Mouse (Mus musculus): ENCODE results near the gene Cpt1c. TPM values are rescaled to one million over a fixed set of nuclear protein-coding genes. Genes with fewer than 3 reads are reported as not detected.

Cpt1c gene
- polyA plus RNA-seq, 1 experiment from 2014 or later = 44.2 TPM

DNA sequence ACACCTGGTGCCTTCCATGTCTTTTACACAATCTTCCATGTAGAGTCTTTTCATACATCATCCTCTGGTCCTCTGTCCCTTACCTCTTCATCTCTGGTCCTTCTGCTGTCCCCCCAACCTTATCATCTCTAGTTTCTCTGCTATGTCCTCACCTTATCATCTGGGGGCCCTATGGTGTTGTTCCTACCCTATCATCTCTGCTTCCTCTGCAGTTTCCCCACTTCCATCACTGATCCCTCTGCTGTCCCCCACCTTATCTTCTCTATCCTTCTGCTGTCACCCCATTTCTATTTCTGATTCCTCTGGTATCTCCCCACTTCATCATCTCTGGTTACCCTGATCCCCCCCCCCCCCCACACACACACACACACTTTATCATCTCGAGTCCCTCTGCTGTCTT lies 46.1 kb downstream of the Cpt1c start:
- Histone ChIP-seq H3K4me3 (peak overlapping the region; percentile 79), H3K27ac (no peak overlapping the region), H3K4me1 (peaks cover 22% of the 10 kb centered on the region), H3K4me2 (replicated peaks) (peak overlapping the region; percentile 76), H3K9ac (peak overlapping the region; percentile 94), H3K36me3 (peaks cover 29% of the 10 kb centered on the region), H3K27me3 (no peaks in the 10 kb centered on the region), H3K9me3 (replicated peaks) (no peaks in the 10 kb centered on the region)
- 0% methylated on average over 1 of the region's 1 CpGs for WGBS
- no peak for ATAC-seq (ENCODE audit: low FRiP score)

DNA sequence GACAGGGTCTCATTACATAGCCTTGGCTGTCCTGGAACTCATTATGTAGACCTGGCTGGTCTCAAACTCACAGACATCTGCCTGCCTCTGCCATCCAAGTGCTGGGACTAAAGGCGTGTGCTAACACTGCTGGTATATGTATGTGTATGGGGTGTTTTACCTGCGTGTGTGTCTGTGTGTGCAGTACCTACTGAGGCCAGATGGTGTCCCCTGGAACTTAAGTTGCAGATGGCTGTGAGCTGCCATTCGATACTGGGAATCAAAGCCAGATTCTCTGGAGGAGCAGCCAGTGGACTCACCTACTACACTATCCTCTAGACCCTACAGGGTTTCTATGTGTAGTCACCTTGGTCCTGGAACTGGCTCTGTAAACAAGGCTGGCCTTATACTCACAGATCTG lies 49.2 kb downstream of the Cpt1c start:
- ATAC-seq (ENCODE audit: low FRiP score) = no peak
- Histone ChIP-seq H3K27ac (no peak overlapping the region), H3K9ac (no peak overlapping the region), H3K4me1 (peaks cover 20% of the 10 kb centered on the region), H3K36me3 (peaks cover 52% of the 10 kb centered on the region), H3K4me2 (replicated peaks) (no peak overlapping the region), H3K27me3 (no peaks in the 10 kb centered on the region), H3K9me3 (replicated peaks) (no peaks in the 10 kb centered on the region), H3K4me3 (no peak overlapping the region)
- 73% methylated on average over 3 of the region's 3 CpGs for WGBS

DNA sequence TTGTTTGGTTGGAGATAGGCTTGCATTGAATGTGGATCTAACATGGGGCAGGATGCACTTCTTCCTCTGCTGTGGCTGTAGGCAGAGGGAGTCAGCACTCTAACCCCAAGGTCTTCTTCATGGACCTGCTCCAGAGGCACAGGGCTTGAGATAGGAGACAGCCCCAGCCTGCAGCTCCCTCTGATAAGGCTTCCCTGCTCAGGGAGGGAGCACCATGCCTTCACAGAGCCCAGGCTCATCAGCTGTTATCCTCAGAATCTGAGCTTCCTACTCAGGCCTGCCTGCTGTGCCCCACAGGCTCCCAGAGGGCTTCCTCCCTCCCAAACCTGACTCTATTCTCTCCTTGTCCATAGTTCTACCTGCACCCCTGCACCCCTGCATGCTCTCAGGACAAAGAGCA lies 52.1 kb downstream of the Cpt1c start:
- Histone ChIP-seq H3K27me3 (no peaks in the 10 kb centered on the region), H3K4me1 (peaks cover 4% of the 10 kb centered on the region; the same call in 1 of the 2 replicates), H3K9ac (no peak overlapping the region), H3K27ac (no peak overlapping the region), H3K4me3 (no peak overlapping the region), H3K9me3 (replicated peaks) (no peaks in the 10 kb centered on the region), H3K4me2 (replicated peaks) (no peak overlapping the region), H3K36me3 (peaks cover 60% of the 10 kb centered on the region)
- no peak for ATAC-seq (ENCODE audit: low FRiP score)

DNA sequence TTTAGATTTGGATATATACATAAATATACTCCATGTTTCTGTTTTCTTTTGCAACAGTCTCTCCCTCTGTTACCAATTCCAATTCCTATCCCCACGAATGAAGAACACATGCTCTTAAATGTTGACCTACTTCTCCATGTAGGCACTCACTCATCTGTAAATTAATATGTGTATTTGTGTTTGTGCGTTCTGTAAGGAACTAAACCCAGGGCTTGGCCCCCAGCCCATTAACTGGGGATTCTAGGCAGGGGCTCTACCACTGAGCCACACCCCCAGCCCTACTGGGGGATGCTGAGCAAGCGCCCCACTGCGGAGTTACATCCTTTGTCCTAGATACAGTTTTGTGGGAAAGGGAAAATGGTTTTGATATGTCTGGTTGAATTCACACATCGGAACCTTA lies 55.5 kb downstream of the Cpt1c start:
- Histone ChIP-seq H3K27me3 (no peaks in the 10 kb centered on the region), H3K4me1 (no peaks in the 10 kb centered on the region), H3K36me3 (peaks cover 56% of the 10 kb centered on the region), H3K27ac (no peak overlapping the region), H3K4me2 (replicated peaks) (no peak overlapping the region), H3K4me3 (no peak overlapping the region), H3K9me3 (replicated peaks) (no peaks in the 10 kb centered on the region), H3K9ac (no peak overlapping the region)
- no peak for ATAC-seq (ENCODE audit: low FRiP score)
- 93% methylated on average over 5 of the region's 5 CpGs for WGBS

DNA sequence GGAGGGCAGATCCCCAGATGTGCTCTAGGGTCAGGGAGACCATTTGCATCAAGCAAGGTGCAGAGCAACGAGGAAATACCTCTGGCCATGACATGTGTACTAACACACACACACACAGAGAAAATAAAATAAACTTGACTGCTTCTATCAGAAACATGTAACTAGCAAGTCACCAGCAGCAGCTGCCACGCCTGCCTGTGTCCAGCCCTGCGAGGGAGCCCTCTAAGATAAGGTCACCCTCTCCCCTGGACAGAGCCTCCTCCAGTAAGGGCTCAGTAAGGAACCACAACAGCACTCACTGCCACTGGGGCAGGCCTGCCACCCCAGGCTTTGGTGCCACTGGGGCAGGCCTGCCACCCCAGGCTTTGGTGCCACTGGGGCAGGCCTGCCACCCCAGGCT lies 56.4 kb downstream of the Cpt1c start:
- H3K36me3 ChIP-seq = peaks cover 56% of the 10 kb centered on the region
- no peak overlapping the region for H3K27ac ChIP-seq
- H3K9ac ChIP-seq = no peak overlapping the region
- H3K4me1 ChIP-seq = no peaks in the 10 kb centered on the region
- 86% methylated on average over 3 of the region's 3 CpGs for WGBS
- H3K27me3 ChIP-seq = no peaks in the 10 kb centered on the region
- no peak overlapping the region for H3K4me3 ChIP-seq
- ATAC-seq (ENCODE audit: low FRiP score) = no peak
- H3K4me2 ChIP-seq (replicated peaks) = no peak overlapping the region
- H3K9me3 ChIP-seq (replicated peaks) = no peaks in the 10 kb centered on the region

DNA sequence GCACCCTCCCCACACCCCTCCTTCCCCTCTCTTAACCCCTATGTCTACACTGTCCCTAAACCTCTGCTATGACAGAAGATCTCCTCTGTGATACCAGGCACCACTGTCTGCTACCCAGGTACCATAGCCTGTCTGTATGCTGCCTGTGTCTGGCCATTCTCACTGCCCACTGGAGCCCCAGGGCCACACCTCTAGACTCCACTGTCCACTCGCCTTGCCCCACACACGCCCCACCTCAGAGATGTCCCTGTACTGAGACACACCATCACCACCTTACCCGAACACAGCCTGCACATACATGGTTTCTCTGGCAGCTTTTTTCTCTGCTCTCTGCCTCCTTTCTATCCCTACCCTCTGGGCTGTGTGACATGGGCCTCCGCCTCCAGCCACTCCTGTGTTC lies 57.8 kb downstream of the Cpt1c start:
- H3K27ac ChIP-seq = no peak overlapping the region
- 92% methylated on average over 4 of the region's 4 CpGs for WGBS
- H3K27me3 ChIP-seq = no peaks in the 10 kb centered on the region
- H3K36me3 ChIP-seq = peaks cover 52% of the 10 kb centered on the region
- no peaks in the 10 kb centered on the region for H3K4me1 ChIP-seq
- ATAC-seq (ENCODE audit: low FRiP score) = no peak
- H3K9ac ChIP-seq = no peak overlapping the region
- H3K9me3 ChIP-seq (replicated peaks) = no peaks in the 10 kb centered on the region
- H3K4me3 ChIP-seq = no peak overlapping the region
- H3K4me2 ChIP-seq (replicated peaks) = no peak overlapping the region

DNA sequence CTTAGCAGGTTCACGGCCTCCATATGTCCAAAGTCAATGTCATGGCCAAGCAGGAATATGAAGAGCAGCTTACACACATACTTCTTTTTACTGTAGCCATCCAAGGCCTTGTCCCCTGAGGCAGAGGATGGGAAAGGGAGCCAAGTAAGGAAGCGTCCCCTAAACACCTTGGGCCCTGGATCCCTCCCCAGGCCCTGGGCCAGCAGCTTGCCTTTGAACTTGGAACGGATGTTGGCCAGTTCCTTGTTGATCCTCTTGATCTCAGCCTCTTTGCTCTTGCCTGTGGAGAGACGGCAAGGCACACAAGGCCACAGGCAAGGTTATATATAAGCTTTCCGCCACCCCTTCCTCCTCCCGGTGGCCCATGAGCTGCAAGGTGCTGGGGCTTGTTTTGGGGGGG lies 58.5 kb downstream of the Cpt1c start:
- no peak for ATAC-seq (ENCODE audit: low FRiP score)
- Histone ChIP-seq H3K4me2 (replicated peaks) (no peak overlapping the region), H3K27ac (no peak overlapping the region), H3K36me3 (peaks cover 53% of the 10 kb centered on the region), H3K4me3 (no peak overlapping the region), H3K9ac (no peak overlapping the region), H3K9me3 (replicated peaks) (no peaks in the 10 kb centered on the region), H3K27me3 (no peaks in the 10 kb centered on the region), H3K4me1 (no peaks in the 10 kb centered on the region)
- WGBS = 93% methylated on average over 6 of the region's 6 CpGs

DNA sequence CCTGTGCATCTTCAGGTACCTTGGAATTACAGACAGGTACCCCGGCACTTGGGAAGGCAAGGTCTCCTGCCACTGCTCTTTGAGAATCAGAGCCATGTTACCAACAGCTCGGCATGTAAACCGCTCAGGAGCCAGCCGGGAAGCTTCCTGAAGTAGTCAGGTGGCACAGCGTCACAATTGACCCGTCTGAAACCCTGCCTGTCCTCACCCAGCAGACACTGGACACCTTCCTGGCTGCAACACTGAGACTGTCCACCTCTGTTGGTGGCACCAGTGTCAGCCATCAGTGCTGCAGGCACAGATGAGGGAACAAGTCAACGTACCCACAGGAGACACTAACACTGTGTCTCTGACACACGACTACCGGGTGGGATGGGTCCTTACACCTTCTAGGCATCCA lies 59.3 kb downstream of the Cpt1c start:
- no peaks in the 10 kb centered on the region for H3K27me3 ChIP-seq
- no peak overlapping the region for H3K27ac ChIP-seq
- H3K9ac ChIP-seq = no peak overlapping the region
- ATAC-seq (ENCODE audit: low FRiP score) = no peak
- 93% methylated on average over 9 of the region's 9 CpGs for WGBS
- H3K4me1 ChIP-seq = no peaks in the 10 kb centered on the region
- no peak overlapping the region for H3K4me3 ChIP-seq
- H3K36me3 ChIP-seq = peaks cover 57% of the 10 kb centered on the region
- no peaks in the 10 kb centered on the region for H3K9me3 ChIP-seq (replicated peaks)
- no peak overlapping the region for H3K4me2 ChIP-seq (replicated peaks)

DNA sequence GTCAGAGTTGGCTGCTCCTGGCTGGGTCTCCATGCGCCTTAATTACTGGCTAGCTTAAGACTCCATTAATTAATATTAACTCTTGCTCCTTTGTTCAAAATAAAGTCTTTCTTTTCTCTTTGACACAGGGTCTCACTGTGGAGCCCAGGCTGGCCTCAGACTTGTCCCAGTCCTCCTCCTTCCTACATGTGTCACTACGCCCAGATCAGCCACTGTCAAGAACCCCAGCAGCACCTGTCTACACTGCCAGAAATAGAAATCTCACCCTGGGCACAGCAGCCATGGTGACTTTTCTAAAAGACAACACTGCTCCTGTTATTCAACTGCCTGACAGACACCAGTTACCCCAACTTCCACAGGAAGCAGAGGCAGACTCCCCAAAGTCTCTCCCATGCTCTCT lies 60.3 kb downstream of the Cpt1c start:
- no peaks in the 10 kb centered on the region for H3K27me3 ChIP-seq
- no peak for ATAC-seq (ENCODE audit: low FRiP score)
- H3K4me1 ChIP-seq = no peaks in the 10 kb centered on the region
- H3K9me3 ChIP-seq (replicated peaks) = no peaks in the 10 kb centered on the region
- H3K27ac ChIP-seq = no peak overlapping the region
- H3K4me2 ChIP-seq (replicated peaks) = no peak overlapping the region
- 98% methylated on average over 2 of the region's 2 CpGs for WGBS
- H3K36me3 ChIP-seq = peaks cover 58% of the 10 kb centered on the region
- H3K9ac ChIP-seq = no peak overlapping the region
- H3K4me3 ChIP-seq = no peak overlapping the region

Small RNAs within 50 kb of the gene (microRNA-seq; reads per million reads assigned to microRNA genes)
- gene Mir7054 = 0.81 reads per million

Other genes with a start within 250 kb of the Cpt1c start
- 32.7 and 34.0 TPM in 2 replicates for gene Vrk3, start 226.4 kb downstream of the Cpt1c start, polyA plus RNA-seq (2016; fragmentation: Nextera tagmentation; extraction: Ambion mirVana)
- 2.3 and 2.8 TPM in 2 replicates for gene Zfp473, start 223.8 kb downstream of the Cpt1c start, polyA plus RNA-seq (2016; fragmentation: Nextera tagmentation; extraction: Ambion mirVana)
- 69.8 and 73.9 TPM in 2 replicates for gene Nup62, start 158.8 kb downstream of the Cpt1c start, polyA plus RNA-seq (2016; fragmentation: Nextera tagmentation; extraction: Ambion mirVana)
- gene Il4i1, start 158.5 kb downstream of the Cpt1c start, polyA plus RNA-seq (2016; fragmentation: Nextera tagmentation; extraction: Ambion mirVana) = 1.8 and 2.5 TPM in 2 replicates
- gene Atf5, start 158.2 kb downstream of the Cpt1c start, polyA plus RNA-seq (2016; fragmentation: Nextera tagmentation; extraction: Ambion mirVana) = 3.9 and 4.6 TPM in 2 replicates
- gene Akt1s1, start 125.9 kb downstream of the Cpt1c start, polyA plus RNA-seq (2016; fragmentation: Nextera tagmentation; extraction: Ambion mirVana) = 99.3 and 101 TPM in 2 replicates
- gene Tbc1d17, start 125.8 kb downstream of the Cpt1c start, polyA plus RNA-seq (2016; fragmentation: Nextera tagmentation; extraction: Ambion mirVana) = 103 and 110 TPM in 2 replicates
- gene Pnkp, start 117.7 kb downstream of the Cpt1c start, polyA plus RNA-seq (2016; fragmentation: Nextera tagmentation; extraction: Ambion mirVana) = 34.7 and 35.1 TPM in 2 replicates
- gene Ptov1, start 105.1 kb downstream of the Cpt1c start, polyA plus RNA-seq (2016; fragmentation: Nextera tagmentation; extraction: Ambion mirVana) = 606 and 662 TPM in 2 replicates
- 153 and 155 TPM in 2 replicates for gene Med25, start 82.1 kb downstream of the Cpt1c start, polyA plus RNA-seq (2016; fragmentation: Nextera tagmentation; extraction: Ambion mirVana)
- gene Fuz, start 78.8 kb downstream of the Cpt1c start, polyA plus RNA-seq (2016; fragmentation: Nextera tagmentation; extraction: Ambion mirVana) = 19.1 and 22.7 TPM in 2 replicates
- gene Ap2a1, start 45.4 kb downstream of the Cpt1c start, polyA plus RNA-seq (2016; fragmentation: Nextera tagmentation; extraction: Ambion mirVana) = 103 and 107 TPM in 2 replicates
- not detected in 2 replicates for gene Tsks, start 31.6 kb downstream of the Cpt1c start, polyA plus RNA-seq (2016; fragmentation: Nextera tagmentation; extraction: Ambion mirVana)
- gene Prmt1, start 11.7 kb upstream of the Cpt1c start, polyA plus RNA-seq (2016; fragmentation: Nextera tagmentation; extraction: Ambion mirVana) = 551 and 566 TPM in 2 replicates
- 62.7 and 74.3 TPM in 2 replicates for gene Irf3, start 22.8 kb upstream of the Cpt1c start, polyA plus RNA-seq (2016; fragmentation: Nextera tagmentation; extraction: Ambion mirVana)
- gene Bcl2l12, start 23.9 kb upstream of the Cpt1c start, polyA plus RNA-seq (2016; fragmentation: Nextera tagmentation; extraction: Ambion mirVana) = 46.7 and 46.8 TPM in 2 replicates
- 50.6 and 52.4 TPM in 2 replicates for gene Scaf1, start 41.5 kb upstream of the Cpt1c start, polyA plus RNA-seq (2016; fragmentation: Nextera tagmentation; extraction: Ambion mirVana)
- gene Rras, start 43.1 kb upstream of the Cpt1c start, polyA plus RNA-seq (2016; fragmentation: Nextera tagmentation; extraction: Ambion mirVana) = 22.6 and 23.2 TPM in 2 replicates
- 10.9 and 14.0 TPM in 2 replicates for gene Prr12, start 78.0 kb upstream of the Cpt1c start, polyA plus RNA-seq (2016; fragmentation: Nextera tagmentation; extraction: Ambion mirVana)
- gene Nosip, start 87.6 kb upstream of the Cpt1c start, polyA plus RNA-seq (2016; fragmentation: Nextera tagmentation; extraction: Ambion mirVana) = 55.9 and 60.0 TPM in 2 replicates
- gene Prrg2, start 87.8 kb upstream of the Cpt1c start, polyA plus RNA-seq (2016; fragmentation: Nextera tagmentation; extraction: Ambion mirVana) = 17.8 and 18.0 TPM in 2 replicates
- 177 and 180 TPM in 2 replicates for gene Rcn3, start 117.4 kb upstream of the Cpt1c start, polyA plus RNA-seq (2016; fragmentation: Nextera tagmentation; extraction: Ambion mirVana)
- 20.2 and 21.0 TPM in 2 replicates for gene Fcgrt, start 129.0 kb upstream of the Cpt1c start, polyA plus RNA-seq (2016; fragmentation: Nextera tagmentation; extraction: Ambion mirVana)
- gene Rps11, start 149.6 kb upstream of the Cpt1c start, polyA plus RNA-seq (2016; fragmentation: Nextera tagmentation; extraction: Ambion mirVana) = 982 and 1,135 TPM in 2 replicates
- gene Rpl13a, start 153.9 kb upstream of the Cpt1c start, polyA plus RNA-seq (2016; fragmentation: Nextera tagmentation; extraction: Ambion mirVana) = 977 and 1,019 TPM in 2 replicates
- gene Gm45713, start 161.4 kb upstream of the Cpt1c start, polyA plus RNA-seq (2016; fragmentation: Nextera tagmentation; extraction: Ambion mirVana) = 0.31 TPM in 1 of 2 replicates, not detected in the other
- 0.52 and 1.6 TPM in 2 replicates for gene Flt3l, start 161.6 kb upstream of the Cpt1c start, polyA plus RNA-seq (2016; fragmentation: Nextera tagmentation; extraction: Ambion mirVana)
- 90.3 and 91.0 TPM in 2 replicates for gene Pih1d1, start 179.5 kb upstream of the Cpt1c start, polyA plus RNA-seq (2016; fragmentation: Nextera tagmentation; extraction: Ambion mirVana)
- gene Aldh16a1, start 179.7 kb upstream of the Cpt1c start, polyA plus RNA-seq (2016; fragmentation: Nextera tagmentation; extraction: Ambion mirVana) = 33.4 and 39.8 TPM in 2 replicates
- 1.1 and 1.2 TPM in 2 replicates for gene Slc17a7, start 189.1 kb upstream of the Cpt1c start, polyA plus RNA-seq (2016; fragmentation: Nextera tagmentation; extraction: Ambion mirVana)
- not detected in 2 replicates for gene Gfy, start 204.7 kb upstream of the Cpt1c start, polyA plus RNA-seq (2016; fragmentation: Nextera tagmentation; extraction: Ambion mirVana)
- not detected in 2 replicates for gene Pth2, start 206.1 kb upstream of the Cpt1c start, polyA plus RNA-seq (2016; fragmentation: Nextera tagmentation; extraction: Ambion mirVana)
- gene Ccdc155, start 230.0 kb upstream of the Cpt1c start, polyA plus RNA-seq (2016; fragmentation: Nextera tagmentation; extraction: Ambion mirVana) = 0.46 and 0.48 TPM in 2 replicates
- gene Dkkl1, start 237.3 kb upstream of the Cpt1c start, polyA plus RNA-seq (2016; fragmentation: Nextera tagmentation; extraction: Ambion mirVana) = 3.0 and 3.4 TPM in 2 replicates
- 185 and 208 TPM in 2 replicates for gene Tead2, start 240.9 kb upstream of the Cpt1c start, polyA plus RNA-seq (2016; fragmentation: Nextera tagmentation; extraction: Ambion mirVana)